Mouse (Mus musculus): ENCODE results near the gene Tas2r144. TPM values are rescaled to one million over a fixed set of nuclear protein-coding genes. Genes with fewer than 3 reads are reported as not detected.

The Tas2r144 gene
- polyA plus RNA-seq, 1 experiment from 2014 or later, result not detected

GRCm38 (mm10) chr6:42245711-42246353 lies 30.7 kb downstream of the Tas2r144 start, which contains the start of gene Gstk1:
Gene Gstk1 (plus strand): TSS chr6:42245935.
- Histone ChIP-seq H3K4me2 (peak within 1 kb of the TSS; percentile 92), H3K9ac (replicated peaks) (peak within 1 kb of the TSS; percentile 49), H3K36me3 (no peaks in the 10 kb centered on the region), H3K4me3 (replicated peaks) (peak within 1 kb of the TSS; percentile 56), H3K9me3 (replicated peaks) (no peaks in the 10 kb centered on the region), H3K4me1 (peaks cover 7% of the 10 kb centered on the region; the same call in 1 of the 2 replicates), H3K27me3 (replicated peaks) (peaks cover 5% of the 10 kb centered on the region; the same call in 1 of the 2 replicates), H3K27ac (replicated peaks) (0 out of 2 replicates have a peak within 1 kb of the TSS, but pooled peaks have one; percentile 45)
- 2% methylated on average over 28 of the region's 28 CpGs for WGBS
- ATAC-seq (ENCODE audit: low FRiP score), result peak; percentile 99

- WGBS, result 13% methylated on average over 8 of the region's 8 CpGs
- no peaks in the 10 kb centered on the region for H3K36me3 ChIP-seq
- H3K27me3 ChIP-seq (replicated peaks), result peaks cover 5% of the 10 kb centered on the region; the same call in 1 of the 2 replicates
- H3K9ac ChIP-seq (replicated peaks), result no peak overlapping the region
- H3K4me2 ChIP-seq, result peak overlapping the region; percentile 44
- H3K9me3 ChIP-seq (replicated peaks), result no peaks in the 10 kb centered on the region
- ATAC-seq (ENCODE audit: low FRiP score), result peak; percentile 67
- H3K27ac ChIP-seq (replicated peaks), result no peak overlapping the region
- H3K4me3 ChIP-seq (replicated peaks), result peak overlapping the region; percentile 26
- peaks cover 7% of the 10 kb centered on the region; the same call in 1 of the 2 replicates for H3K4me1 ChIP-seq
These were observed 32.0 kb downstream of the Tas2r144 start for GRCm38 (mm10) chr6:42247173-42247572.

GRCm38 (mm10) chr6:42247981-42248380 lies 32.9 kb downstream of the Tas2r144 start:
- Histone ChIP-seq H3K4me1 (peaks cover 7% of the 10 kb centered on the region; the same call in 1 of the 2 replicates), H3K9ac (replicated peaks) (no peak overlapping the region), H3K36me3 (no peaks in the 10 kb centered on the region), H3K27me3 (replicated peaks) (peaks cover 5% of the 10 kb centered on the region; the same call in 1 of the 2 replicates), H3K4me2 (peak overlapping the region; percentile 44), H3K9me3 (replicated peaks) (no peaks in the 10 kb centered on the region), H3K4me3 (replicated peaks) (peak overlapping the region; percentile 26; the same call in 1 of the 2 replicates), H3K27ac (replicated peaks) (no peak overlapping the region)
- WGBS, result 83% methylated on average over 1 of the region's 1 CpGs
- no peak for ATAC-seq (ENCODE audit: low FRiP score)

DNA sequence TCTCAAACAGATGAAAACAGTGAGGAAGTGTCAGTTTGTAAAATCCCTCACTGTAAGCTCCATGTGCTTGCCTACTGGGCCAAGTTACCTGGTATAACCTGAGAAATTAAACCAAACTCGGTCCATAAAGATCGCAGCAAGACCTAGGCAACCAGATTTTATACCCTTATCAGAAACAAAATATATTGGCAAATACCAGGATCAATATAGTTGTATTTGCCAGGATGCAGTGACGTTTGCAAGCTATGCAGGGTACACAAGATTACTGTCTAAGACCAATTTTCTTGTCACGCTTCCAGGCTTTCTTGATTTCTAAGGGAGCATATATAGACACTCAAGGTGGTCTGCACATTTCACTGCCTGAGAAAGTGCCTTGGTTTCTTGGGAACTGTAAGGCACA lies 36.7 kb downstream of the Tas2r144 start:
- Histone ChIP-seq H3K4me1 (no peaks in the 10 kb centered on the region), H3K9ac (replicated peaks) (no peak overlapping the region), H3K27ac (replicated peaks) (no peak overlapping the region), H3K27me3 (replicated peaks) (0 out of 2 replicates have a peak, but pooled peaks cover 1% of the 10 kb centered on the region), H3K4me2 (no peak overlapping the region), H3K36me3 (no peaks in the 10 kb centered on the region), H3K4me3 (replicated peaks) (no peak overlapping the region), H3K9me3 (replicated peaks) (no peaks in the 10 kb centered on the region)
- no peak for ATAC-seq (ENCODE audit: low FRiP score)
- 91% methylated on average over 4 of the region's 4 CpGs for WGBS

GRCm38 (mm10) chr6:42253103-42253502 lies 38.0 kb downstream of the Tas2r144 start:
- Histone ChIP-seq H3K27me3 (replicated peaks) (no peaks in the 10 kb centered on the region), H3K9ac (replicated peaks) (no peak overlapping the region), H3K4me3 (replicated peaks) (no peak overlapping the region), H3K4me2 (no peak overlapping the region), H3K36me3 (no peaks in the 10 kb centered on the region), H3K4me1 (no peaks in the 10 kb centered on the region), H3K27ac (replicated peaks) (no peak overlapping the region), H3K9me3 (replicated peaks) (no peaks in the 10 kb centered on the region)
- WGBS, result 86% methylated on average over 2 of the region's 2 CpGs
- ATAC-seq (ENCODE audit: low FRiP score), result no peak

DNA sequence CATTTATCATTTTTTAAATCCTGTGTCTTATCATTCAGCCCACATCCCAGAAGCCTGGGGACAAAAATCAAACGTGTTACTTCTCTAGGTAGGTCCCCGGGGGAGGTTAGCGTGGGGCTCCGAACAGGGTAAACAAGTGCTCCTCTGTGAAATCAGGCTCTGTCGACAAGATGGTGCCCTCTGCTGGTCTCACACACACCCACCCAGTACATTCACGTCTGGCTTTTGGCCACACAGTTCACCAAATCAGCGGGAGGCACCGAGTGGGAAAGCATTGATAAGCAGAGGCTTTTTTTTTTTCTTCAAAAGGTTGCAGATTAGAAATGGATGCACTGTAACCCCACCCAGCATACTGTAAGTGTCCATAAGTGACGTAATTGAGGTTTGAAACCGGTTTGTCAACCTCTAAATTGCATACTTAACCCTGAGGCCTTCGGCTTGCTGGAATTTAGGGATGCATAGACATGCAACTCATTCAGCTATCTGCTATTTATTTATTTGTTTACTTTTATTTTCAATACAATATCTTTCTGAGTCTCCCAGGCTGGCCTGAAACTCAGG lies 42.3 kb downstream of the Tas2r144 start:
- no peaks in the 10 kb centered on the region for H3K36me3 ChIP-seq
- H3K9ac ChIP-seq (replicated peaks), result no peak overlapping the region
- no peaks in the 10 kb centered on the region for H3K4me1 ChIP-seq
- 0 out of 2 replicates have a peak, but pooled peaks cover 5% of the 10 kb centered on the region for H3K27me3 ChIP-seq (replicated peaks)
- H3K27ac ChIP-seq (replicated peaks), result no peak overlapping the region
- ATAC-seq (ENCODE audit: low FRiP score), result no peak; the same call in 1 of the 2 replicates
- H3K9me3 ChIP-seq (replicated peaks), result no peaks in the 10 kb centered on the region
- H3K4me2 ChIP-seq, result 0 out of 2 replicates have a peak overlapping the region, but pooled peaks have one; percentile 11
- H3K4me3 ChIP-seq (replicated peaks), result no peak overlapping the region
- 17% methylated on average over 11 of the region's 11 CpGs for WGBS

DNA sequence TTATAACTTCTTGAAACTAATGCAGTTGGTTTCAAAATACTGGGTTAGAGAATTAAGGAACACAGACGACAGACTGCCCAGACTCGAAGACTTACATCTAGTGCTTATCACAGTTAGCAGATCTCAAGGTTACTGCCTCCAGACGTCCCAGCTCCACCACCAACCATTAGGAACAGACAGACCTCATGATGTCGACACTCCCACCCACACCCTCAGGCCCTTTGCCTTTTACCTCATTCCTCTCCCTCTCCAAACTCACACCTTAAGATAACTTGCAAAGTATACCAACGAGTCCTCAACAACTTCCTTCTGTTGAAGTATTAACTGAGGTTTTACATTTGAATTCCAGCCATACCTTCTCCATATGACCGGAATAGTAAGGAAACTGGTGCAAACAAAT lies 45.3 kb downstream of the Tas2r144 start:
- Histone ChIP-seq H3K9ac (replicated peaks) (no peak overlapping the region), H3K27ac (replicated peaks) (no peak overlapping the region), H3K9me3 (replicated peaks) (no peaks in the 10 kb centered on the region), H3K27me3 (replicated peaks) (0 out of 2 replicates have a peak, but pooled peaks cover 5% of the 10 kb centered on the region), H3K4me1 (0 out of 2 replicates have a peak, but pooled peaks cover 6% of the 10 kb centered on the region), H3K36me3 (no peaks in the 10 kb centered on the region), H3K4me3 (replicated peaks) (no peak overlapping the region), H3K4me2 (no peak overlapping the region)
- no peak for ATAC-seq (ENCODE audit: low FRiP score)
- WGBS, result 77% methylated on average over 6 of the region's 6 CpGs

- WGBS, result 22% methylated on average over 20 of the region's 20 CpGs
- Histone ChIP-seq H3K9me3 (replicated peaks) (no peaks in the 10 kb centered on the region), H3K9ac (replicated peaks) (no peak within 1 kb of the TSS), H3K27me3 (replicated peaks) (0 out of 2 replicates have a peak, but pooled peaks cover 5% of the 10 kb centered on the region), H3K4me1 (peaks cover 12% of the 10 kb centered on the region), H3K4me2 (no peak within 1 kb of the TSS), H3K4me3 (replicated peaks) (no peak within 1 kb of the TSS), H3K27ac (replicated peaks) (no peak within 1 kb of the TSS), H3K36me3 (no peaks in the 10 kb centered on the region)
- no peak for ATAC-seq (ENCODE audit: low FRiP score)
These were observed 46.5 kb downstream of the Tas2r144 start, which contains the start of gene Tmem139 for GRCm38 (mm10) chr6:42261524-42262170. Gene Tmem139 (plus strand): TSS chr6:42261970.

GRCm38 (mm10) chr6:42264626-42265312 lies 49.6 kb downstream of the Tas2r144 start, which contains the start of gene Casp2:
Gene Casp2 (plus strand): TSS chr6:42264985.
- H3K9me3 ChIP-seq (replicated peaks), result no peaks in the 10 kb centered on the region
- H3K4me1 ChIP-seq, result peaks cover 21% of the 10 kb centered on the region
- H3K36me3 ChIP-seq, result peaks cover 22% of the 10 kb centered on the region
- WGBS, result under 1% methylated on average over 49 of the region's 51 CpGs
- 0 out of 2 replicates have a peak, but pooled peaks cover 5% of the 10 kb centered on the region for H3K27me3 ChIP-seq (replicated peaks)
- ATAC-seq (ENCODE audit: low FRiP score), result peak; percentile 100
- H3K9ac ChIP-seq (replicated peaks), result peak within 1 kb of the TSS; percentile 83
- peak within 1 kb of the TSS; percentile 96 for H3K4me3 ChIP-seq (replicated peaks)
- peak within 1 kb of the TSS; percentile 85 for H3K4me2 ChIP-seq
- H3K27ac ChIP-seq (replicated peaks), result peak within 1 kb of the TSS; percentile 94

All from neural tube, embryonic 15.5 days (tissue).